Mouse (Mus musculus) embryonic fibroblast, embryonic 13.5 days (primary cell): ENCODE measurements at regions not wholly inside any gene's neighbourhood (a gene's known extent, or its start where the extent isn't known, plus 50 kb on each side); places are given as distances from the start of the nearest gene placed in this dataset.

ENCODE experiments used
- CTCF ChIP-seq: IDR thresholded peaks from 2 replicates; pipeline ENCODE4 v1.5.1; 2011; ENCODE audit warnings: mild to moderate bottlenecking, control low read depth, low read length, moderate library complexity, borderline replicate concordance; ENCODE audit not compliant: insufficient read depth
- POLR2A ChIP-seq: IDR thresholded peaks from 2 replicates; pipeline ENCODE4 v1.6.1; 2011; ENCODE audit warnings: low read depth, mild to moderate bottlenecking, control low read depth, low read length, moderate library complexity

GRCm38 (mm10) chr16:87103599-87103998 lies 250.4 kb upstream of the N6amt1 start:
- no peak for TF ChIP-seq CTCF
- TF ChIP-seq POLR2A: no peak
